17 mouse cellular contexts compared by ENCODE assay signal in genomic region chr3:144554503-144554902, GRCm38 (mm10). TPM values are rescaled to one million over a fixed set of nuclear protein-coding genes. Genes with fewer than 3 reads are reported as not detected.
DNase-seq lines count a peak whose midpoint lies in the region; ATAC-seq and TF ChIP-seq lines count a peak whose summit lies in the region.
"Had no signal": no experiment of that assay in that cellular context is flagged by ENCODE, and none has a peak within 500 bp of the region (broad histone marks: within the 10 kb centered on the region; RNA-seq: fewer than 3 reads in every experiment).

No protein-coding gene starts in this region.

- DNase-seq in hindbrain, embryonic 10.5 days (ENCODE audit: low spot score): no peak
- peak; percentile 45 for DNase-seq in intestine, embryonic 14.5 days (ENCODE audit: low spot score)
- DNase-seq in kidney, postnatal 25 days: peak; percentile 59 to 75
- no peak for DNase-seq in adipocyte (ENCODE audit: low spot score)
- DNase-seq in lung, postnatal 10 days: no peak
- DNase-seq: B cell, adult 2 months; cerebellum, postnatal 14 days; lung, embryonic 14.5 days; spleen, adult 18-20 months had no signal

- no peak overlapping the region for H3K4me3 ChIP-seq in hindbrain, embryonic 13.5 days
- H3K4me3 ChIP-seq in hindbrain, embryonic 10.5 days: no peak overlapping the region
- H3K4me3 ChIP-seq in E14TG2a.4 (replicated peaks; ENCODE audit: low read length): 0 out of 2 replicates have a peak overlapping the region, but pooled peaks have one; percentile 26
- H3K4me3 ChIP-seq in intestine, embryonic 14.5 days (ENCODE audit: low read depth, low read length): no peak overlapping the region
- H3K4me3 ChIP-seq: embryonic facial prominence, embryonic 10.5 days; erythroblast, embryonic 14.5 days; megakaryocyte, embryonic 14.5 days; neural tube, embryonic 15.5 days; stomach, embryonic 15.5 days had no signal

- 0 out of 2 replicates have a peak overlapping the region, but pooled peaks have one; percentile 2 for H3K9ac ChIP-seq in hindbrain, embryonic 13.5 days
- no peak overlapping the region for H3K9ac ChIP-seq in intestine, embryonic 14.5 days (ENCODE audit: low read length)
- H3K9ac ChIP-seq: hindbrain, embryonic 14.5 days; lung, embryonic 14.5 days; neural tube, embryonic 15.5 days; stomach, embryonic 15.5 days had no signal

- H3K27me3 ChIP-seq in hindbrain, embryonic 13.5 days: no peaks in the 10 kb centered on the region
- H3K27me3 ChIP-seq in hindbrain, embryonic 10.5 days (ENCODE audit: insufficient read depth, poor library complexity, severe bottlenecking): no peaks in the 10 kb centered on the region
- no peaks in the 10 kb centered on the region; the same call in 1 of the 2 replicates for H3K27me3 ChIP-seq in E14TG2a.4 (ENCODE audit: insufficient read depth, low read length)
- H3K27me3 ChIP-seq in intestine, embryonic 14.5 days (replicated peaks; ENCODE audit: control insufficient read depth, insufficient read depth, low read length): no peaks in the 10 kb centered on the region
- H3K27me3 ChIP-seq: megakaryocyte, embryonic 14.5 days; neural tube, embryonic 15.5 days; stomach, embryonic 15.5 days had no signal

- 66% methylated on average over 9 of the region's 9 CpGs for WGBS in hindbrain, embryonic 13.5 days
- WGBS in hindbrain, embryonic 10.5 days: 73% methylated on average over 9 of the region's 9 CpGs
- 66% methylated on average over 9 of the region's 9 CpGs for WGBS in intestine, embryonic 14.5 days

- H3K4me1 ChIP-seq in hindbrain, embryonic 13.5 days (replicated peaks): peaks cover 46% of the 10 kb centered on the region
- peaks cover 45% of the 10 kb centered on the region for H3K4me1 ChIP-seq in hindbrain, embryonic 10.5 days (replicated peaks)
- H3K4me1 ChIP-seq in E14TG2a.4 (replicated peaks; ENCODE audit: low read depth, low read length): peaks cover 48% of the 10 kb centered on the region
- peaks cover 36% of the 10 kb centered on the region for H3K4me1 ChIP-seq in intestine, embryonic 14.5 days (replicated peaks; ENCODE audit: control insufficient read depth, insufficient read depth, low read length)

- no peak for ATAC-seq in hindbrain, embryonic 13.5 days (ENCODE audit: low FRiP score)
- ATAC-seq in intestine, embryonic 14.5 days (replicated peaks; ENCODE audit: low FRiP score, low TSS enrichment, low read depth): 0 out of 2 replicates have a peak, but pooled peaks have one; percentile 50

- no peaks in the 10 kb centered on the region for H3K9me3 ChIP-seq in hindbrain, embryonic 13.5 days
- H3K9me3 ChIP-seq in hindbrain, embryonic 10.5 days: no peaks in the 10 kb centered on the region
- no peaks in the 10 kb centered on the region for H3K9me3 ChIP-seq in E14TG2a.4 (ENCODE audit: low read length)
- no peaks in the 10 kb centered on the region for H3K9me3 ChIP-seq in intestine, embryonic 14.5 days (ENCODE audit: control insufficient read depth, low read length)
- H3K9me3 ChIP-seq: embryonic facial prominence, embryonic 10.5 days; megakaryocyte, embryonic 14.5 days; neural tube, embryonic 15.5 days; stomach, embryonic 15.5 days had no signal

- H3K36me3 ChIP-seq in hindbrain, embryonic 13.5 days: no peaks in the 10 kb centered on the region
- H3K36me3 ChIP-seq in hindbrain, embryonic 10.5 days: no peaks in the 10 kb centered on the region
- no peaks in the 10 kb centered on the region for H3K36me3 ChIP-seq in E14TG2a.4 (ENCODE audit: insufficient read depth, low read length)
- H3K36me3 ChIP-seq in intestine, embryonic 14.5 days (ENCODE audit: control insufficient read depth, insufficient read depth, low read length): no peaks in the 10 kb centered on the region
- H3K36me3 ChIP-seq: embryonic facial prominence, embryonic 10.5 days; neural tube, embryonic 15.5 days; stomach, embryonic 15.5 days had no signal

- no peak for TF ChIP-seq CTCF in E14TG2a.4 (conservative IDR thresholded peaks at IDR 0.05; ENCODE audit: low read length)

- no peak overlapping the region for H3K4me2 ChIP-seq in hindbrain, embryonic 13.5 days
- no peak overlapping the region for H3K4me2 ChIP-seq in intestine, embryonic 14.5 days (ENCODE audit: low read length)
- H3K4me2 ChIP-seq: hindbrain, embryonic 14.5 days; lung, embryonic 14.5 days; neural tube, embryonic 15.5 days; stomach, embryonic 15.5 days had no signal

- H3K27ac ChIP-seq in hindbrain, embryonic 13.5 days: no peak overlapping the region
- no peak overlapping the region for H3K27ac ChIP-seq in hindbrain, embryonic 10.5 days
- no peak overlapping the region for H3K27ac ChIP-seq in intestine, embryonic 14.5 days (ENCODE audit: low read depth)
- H3K27ac ChIP-seq: embryonic facial prominence, embryonic 10.5 days; hindbrain, embryonic 14.5 days; neural tube, embryonic 15.5 days; stomach, embryonic 15.5 days had no signal

RNA-seq across cellular contexts. Expression of gene Hs2st1, which starts 15.5 kb away (rescaled TPM):
- polyA plus RNA-seq in hindbrain, embryonic 13.5 days (2015; fragmentation: Nextera tagmentation; extraction: Ambion mirVana): 12.4 and 13.7 TPM in 2 replicates
- polyA plus RNA-seq in hindbrain, embryonic 10.5 days (2016; fragmentation: Nextera tagmentation; extraction: Ambion mirVana): 12.6 and 13.3 TPM in 2 replicates
- 13.7 and 14.3 TPM in 2 replicates for polyA plus RNA-seq in intestine, embryonic 14.5 days (2014; fragmentation: Nextera tagmentation; extraction: Ambion mirVana)

RNA-seq across cellular contexts. Expression of gene Selenof, which starts 15.6 kb away (rescaled TPM):
- polyA plus RNA-seq in hindbrain, embryonic 13.5 days (2015; fragmentation: Nextera tagmentation; extraction: Ambion mirVana): 552 and 565 TPM in 2 replicates
- polyA plus RNA-seq in hindbrain, embryonic 10.5 days (2016; fragmentation: Nextera tagmentation; extraction: Ambion mirVana): 484 and 487 TPM in 2 replicates
- 448 and 458 TPM in 2 replicates for polyA plus RNA-seq in intestine, embryonic 14.5 days (2014; fragmentation: Nextera tagmentation; extraction: Ambion mirVana)

Comparison
In these comparisons a context has a peak if more than half of its experiments do, and no peak if none do; other contexts are left out.
1. DNase-seq: peak in intestine, embryonic 14.5 days (single experiment) and kidney, postnatal 25 days (2 of 2); none in hindbrain, embryonic 10.5 days (single experiment), adipocyte (single experiment) and lung, postnatal 10 days (single experiment).